Mouse (Mus musculus) heart, adult 2 months (tissue): ENCODE data around the gene Oprd1.

Source experiments
- CTCF ChIP-seq: fragments of 200-600 bp; IDR thresholded peaks from 2 replicates; pipeline ENCODE4 v1.8.1; 2022; ENCODE audit warnings: antibody characterized with exemption, mild to moderate bottlenecking, moderate library complexity
- EP300 ChIP-seq: fragments of 200-500 bp; IDR thresholded peaks from 2 replicates; pipeline ENCODE4 v1.6.1; 2011; ENCODE audit warnings: low read depth, low read length, control low read depth; ENCODE audit not compliant: insufficient read depth
- POLR2A ChIP-seq: fragments of 200-500 bp; IDR thresholded peaks from 2 replicates; pipeline ENCODE4 v1.6.1; 2011; ENCODE audit warnings: mild to moderate bottlenecking, low read depth, low read length, control low read depth; ENCODE audit not compliant: insufficient read depth

GRCm38 (mm10) chr4:132154877-132155670 is 10.8 kb upstream of the Oprd1 start:
- TF ChIP-seq CTCF (no peak), POLR2A (no peak), EP300 (no peak)
